Mouse (Mus musculus) cortical plate, adult 2 months (tissue): ENCODE results near the gene Rufy3. TPM values are rescaled to one million over a fixed set of nuclear protein-coding genes. Genes with fewer than 3 reads are reported as not detected.

Experiments
- H3K27ac ChIP-seq: fragments of 200-500 bp; 2 replicates; pipeline ENCODE4 v1.5.1; 2012; ENCODE audit warnings: low read length, control low read depth, inconsistent platforms; ENCODE audit not compliant: insufficient read depth
- H3K4me1 ChIP-seq: fragments of 200-500 bp; 2 replicates; pipeline ENCODE4 v1.6.1; 2011; ENCODE audit warnings: low read length; ENCODE audit not compliant: control insufficient read depth, insufficient read depth
- H3K4me3 ChIP-seq: fragments of 200-500 bp; 2 replicates; pipeline ENCODE4 v1.5.1; 2011; ENCODE audit warnings: mild to moderate bottlenecking, low read length, control low read depth; ENCODE audit not compliant: insufficient read depth
- CTCF ChIP-seq: fragments of 200-500 bp; IDR thresholded peaks from 2 replicates; pipeline ENCODE4 v1.5.1; 2011; ENCODE audit warnings: mild to moderate bottlenecking, control low read depth, low read length; ENCODE audit not compliant: insufficient read depth; ENCODE audit errors: extremely low read depth
- POLR2A ChIP-seq: fragments of 200-500 bp; IDR thresholded peaks from 2 replicates; pipeline ENCODE4 v1.6.1; 2011; ENCODE audit warnings: mild to moderate bottlenecking, low read length, control low read depth; ENCODE audit not compliant: insufficient read depth; ENCODE audit errors: extremely low read depth
- polyA plus RNA-seq: library from polyadenylated mRNA; depleted of rRNA; stranded (reverse); fragments of >200 nt; gene quantifications from 2 replicates; pipeline ENCODE4 v1.2.3, GENCODE M21; 2012

Gene Rufy3
- polyA plus RNA-seq, 1 experiment, result 102 TPM

DNA sequence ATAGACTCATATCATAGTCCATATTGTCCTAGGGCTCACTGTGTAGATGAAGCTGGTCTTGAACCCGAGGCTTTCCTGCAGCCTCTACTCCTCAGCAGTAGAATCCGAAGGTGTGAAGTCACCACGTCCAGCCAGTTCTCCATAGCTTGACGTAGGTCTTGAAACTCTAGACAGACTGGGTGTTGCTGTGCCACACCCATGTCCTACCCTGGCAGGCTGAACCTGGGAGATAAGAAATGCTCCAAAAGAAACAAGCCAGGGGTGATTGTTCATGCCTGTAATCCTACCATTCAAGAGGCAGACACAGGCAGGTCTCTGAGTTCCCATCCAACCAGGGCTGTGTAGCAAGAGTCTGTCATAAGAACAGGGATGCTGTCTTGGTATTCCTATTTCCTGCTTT lies 62.7 kb downstream of the Rufy3 start:
- H3K27ac ChIP-seq, result no peak overlapping the region

GRCm38 (mm10) chr5:88629125-88629524 lies 64.3 kb downstream of the Rufy3 start:
- H3K4me1 ChIP-seq, result no peaks in the 10 kb centered on the region
- TF ChIP-seq POLR2A (no peak), CTCF (no peak)
- H3K27ac ChIP-seq, result no peak overlapping the region
- no peak overlapping the region for H3K4me3 ChIP-seq

More for the DNA sequence above, 62.7 kb downstream of the Rufy3 start:
- H3K4me3 ChIP-seq, result no peak overlapping the region
- no peaks in the 10 kb centered on the region for H3K4me1 ChIP-seq
- TF ChIP-seq POLR2A, result no peak
- TF ChIP-seq CTCF, result no peak

DNA sequence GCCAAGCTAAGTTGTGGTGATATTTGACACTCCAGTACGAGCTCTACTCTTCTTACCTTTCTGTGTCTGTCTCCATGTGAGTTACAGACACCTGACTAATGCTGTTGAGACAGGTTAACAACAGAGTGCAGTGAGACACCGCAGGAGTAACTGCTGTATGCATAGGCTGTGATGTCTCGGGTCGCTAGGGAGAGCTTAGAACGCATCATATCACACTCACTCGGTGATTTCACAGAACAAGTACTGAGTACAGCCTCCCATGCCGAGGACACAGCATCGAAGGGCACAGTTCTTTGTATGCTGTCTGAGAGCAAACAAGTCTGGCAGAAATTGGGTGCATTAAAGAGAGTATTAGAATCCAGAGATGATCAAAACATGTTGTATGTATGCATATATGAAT lies 65.1 kb downstream of the Rufy3 start:
- Histone ChIP-seq H3K27ac (no peak overlapping the region), H3K4me1 (no peaks in the 10 kb centered on the region), H3K4me3 (no peak overlapping the region)
- no peak for TF ChIP-seq POLR2A
- no peak for TF ChIP-seq CTCF

GRCm38 (mm10) chr5:88630883-88631282 lies 66.0 kb downstream of the Rufy3 start:
- H3K4me1 ChIP-seq, result no peaks in the 10 kb centered on the region
- H3K4me3 ChIP-seq, result no peak overlapping the region
- TF ChIP-seq CTCF, result no peak
- no peak for TF ChIP-seq POLR2A
- H3K27ac ChIP-seq, result no peak overlapping the region

DNA sequence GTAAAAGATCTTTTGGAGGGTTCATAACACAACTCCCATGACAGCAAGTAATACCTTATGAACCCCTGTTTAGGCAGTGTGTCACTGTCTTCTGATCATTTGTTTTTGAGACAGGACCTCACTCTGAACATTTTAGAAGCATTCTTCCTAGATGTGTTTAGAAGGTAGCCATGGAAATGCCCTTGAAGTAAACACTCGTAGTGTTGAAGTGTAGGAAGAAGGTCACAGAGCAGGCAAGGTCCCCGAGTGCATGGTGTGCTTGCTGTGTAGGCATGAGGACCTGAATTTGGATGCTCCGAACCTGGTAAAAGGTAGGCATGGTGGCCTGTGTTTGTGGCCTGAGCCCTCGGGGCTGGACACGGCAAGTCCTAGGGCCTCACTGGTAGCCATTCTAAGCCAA lies 66.7 kb downstream of the Rufy3 start:
- Histone ChIP-seq H3K4me1 (no peaks in the 10 kb centered on the region), H3K27ac (no peak overlapping the region), H3K4me3 (no peak overlapping the region)
- TF ChIP-seq CTCF, result no peak

GRCm38 (mm10) chr5:88632463-88632862 lies 67.6 kb downstream of the Rufy3 start:
- Histone ChIP-seq H3K4me1 (no peaks in the 10 kb centered on the region), H3K4me3 (no peak overlapping the region), H3K27ac (no peak overlapping the region)
- TF ChIP-seq CTCF, result no peak
- no peak for TF ChIP-seq POLR2A

DNA sequence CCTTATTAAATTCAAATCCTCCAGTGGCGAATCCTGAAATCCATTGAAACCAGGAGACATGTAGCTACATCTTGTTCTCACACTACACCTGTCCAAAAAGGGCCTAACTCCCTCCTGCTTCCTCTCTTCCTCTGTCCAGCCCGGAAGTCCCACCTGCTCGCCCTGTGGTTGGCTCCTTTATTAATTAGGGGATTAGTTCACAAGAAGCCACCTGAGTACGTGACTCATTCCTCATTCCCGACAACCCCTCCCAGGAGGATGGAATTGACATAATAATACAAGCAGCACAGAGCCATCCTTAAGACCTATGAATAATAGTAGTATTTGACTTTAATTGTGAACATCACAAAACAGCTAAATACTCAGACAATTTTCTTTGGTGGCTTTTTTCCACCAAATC lies 69.2 kb downstream of the Rufy3 start:
- Histone ChIP-seq H3K4me3 (no peak overlapping the region), H3K27ac (no peak overlapping the region), H3K4me1 (no peaks in the 10 kb centered on the region)
- no peak for TF ChIP-seq CTCF
- no peak for TF ChIP-seq POLR2A

DNA sequence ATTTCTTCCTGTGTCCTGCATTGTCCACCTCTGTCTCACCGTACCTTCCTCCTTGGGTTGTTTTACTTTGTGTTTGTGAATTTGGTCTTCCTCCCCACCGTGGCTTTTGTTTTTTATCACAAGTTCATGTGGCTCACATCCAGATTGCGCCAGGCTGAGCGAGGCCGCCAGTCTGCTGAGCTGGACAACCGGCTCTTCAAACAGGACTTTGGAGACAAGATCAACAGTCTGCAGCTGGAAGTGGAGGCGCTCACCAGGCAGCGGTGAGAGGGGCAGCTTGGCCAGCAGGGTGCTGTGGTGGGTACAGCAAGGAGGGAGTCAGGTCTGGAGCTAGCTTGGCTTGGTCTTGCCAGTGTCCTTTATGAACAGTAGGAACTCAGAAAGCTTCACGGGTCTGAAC lies 77.9 kb downstream of the Rufy3 start:
- no peak overlapping the region for H3K27ac ChIP-seq
- no peak overlapping the region for H3K4me3 ChIP-seq
- no peaks in the 10 kb centered on the region for H3K4me1 ChIP-seq
- TF ChIP-seq CTCF, result no peak
- TF ChIP-seq POLR2A, result no peak

DNA sequence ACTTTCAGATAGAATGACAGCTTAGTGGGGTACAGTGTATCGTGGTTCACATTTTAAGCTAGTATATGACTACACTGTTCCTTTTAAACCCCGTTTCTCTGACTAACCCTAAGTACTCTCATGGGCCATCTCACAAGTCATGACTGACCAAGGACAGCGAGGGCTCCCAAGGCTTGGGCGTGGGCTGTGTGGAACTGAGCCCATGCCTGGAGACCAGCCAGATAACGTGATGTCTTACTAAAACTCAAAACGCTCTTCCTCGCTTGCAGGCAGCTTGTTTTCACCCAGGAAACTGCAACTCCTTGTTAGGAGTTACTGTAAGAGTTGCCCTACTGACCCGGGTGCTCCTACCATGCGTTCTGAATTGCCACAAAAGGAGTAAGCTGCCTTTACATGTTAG lies 78.7 kb downstream of the Rufy3 start:
- Histone ChIP-seq H3K4me1 (no peaks in the 10 kb centered on the region), H3K27ac (no peak overlapping the region), H3K4me3 (no peak overlapping the region)
- no peak for TF ChIP-seq POLR2A

- Histone ChIP-seq H3K27ac (no peak overlapping the region), H3K4me3 (no peak overlapping the region), H3K4me1 (no peaks in the 10 kb centered on the region)
- TF ChIP-seq CTCF (no peak), POLR2A (no peak)
These were observed 80.1 kb downstream of the Rufy3 start for GRCm38 (mm10) chr5:88644901-88645300.

DNA sequence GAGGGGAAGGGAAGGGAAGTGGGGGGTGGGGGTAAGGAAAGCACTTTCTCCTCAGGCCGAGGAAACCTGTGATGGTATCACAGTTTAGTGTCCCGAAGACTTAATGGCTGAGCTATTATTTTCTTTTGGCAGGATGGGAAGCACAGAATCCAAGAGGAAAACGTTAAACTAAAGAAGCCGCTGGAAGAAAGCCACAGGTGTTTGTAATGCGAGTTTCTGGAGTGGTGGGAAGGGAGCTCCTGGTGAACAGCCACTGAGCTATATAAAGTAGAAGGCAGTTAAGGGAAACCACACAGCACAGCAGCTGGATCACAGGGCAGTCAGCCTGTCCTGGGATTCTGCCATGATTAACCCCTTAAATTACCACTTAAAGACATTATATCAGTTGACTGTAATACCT lies 80.6 kb downstream of the Rufy3 start:
- H3K4me3 ChIP-seq, result no peak overlapping the region
- no peak overlapping the region for H3K27ac ChIP-seq
- no peaks in the 10 kb centered on the region for H3K4me1 ChIP-seq
- no peak for TF ChIP-seq CTCF
- no peak for TF ChIP-seq POLR2A
